Mouse (Mus musculus) MEL (cell line): ENCODE measurements around the gene Pla2g10. TPM values are rescaled to one million over a fixed set of nuclear protein-coding genes. Genes with fewer than 3 reads are reported as not detected.

Source experiments
- DNase-seq: peaks from one replicate; pipeline ENCODE4 v3.0.0; 2011; ENCODE audit warnings: low read depth, low spot score
- H3K27ac ChIP-seq: 2 replicates; pipeline ENCODE4 v1.5.1; 2012; ENCODE audit warnings: low read depth, mild to moderate bottlenecking, control low read depth, low read length, moderate library complexity; ENCODE audit not compliant: control insufficient read depth
- H3K27me3 ChIP-seq, 2 experiments: fragments of 150-350 bp in 1 of 2; sonication (generic) in 1 of 2; 2 replicates each; pipeline ENCODE4 v1.6.1; 2012; ENCODE audit warnings: low read length in 2 of 2, mild to moderate bottlenecking in 2 of 2, improper control_type of control experiment in 1 of 2, moderate library complexity in 1 of 2; ENCODE audit not compliant: insufficient read depth in 2 of 2, control insufficient read depth in 1 of 2
- H3K36me3 ChIP-seq, 2 experiments: 2 replicates each; pipeline ENCODE4 v1.6.1; 2012 to 2014; ENCODE audit warnings: low read length in 2 of 2, improper control_type of control experiment in 1 of 2, inconsistent platforms in 1 of 2, mild to moderate bottlenecking in 1 of 2; ENCODE audit not compliant: insufficient read depth in 2 of 2, control insufficient read depth in 1 of 2
- H3K4me1 ChIP-seq, 2 experiments: fragments of 150-350 bp in 1 of 2; sonication (generic) in 1 of 2; 2 replicates each; pipeline ENCODE4 v1.6.1; 2012; ENCODE audit warnings: low read length in 2 of 2, improper control_type of control experiment in 1 of 2, mild to moderate bottlenecking in 1 of 2; ENCODE audit not compliant: insufficient read depth in 2 of 2, control insufficient read depth in 1 of 2
- H3K4me3 ChIP-seq, 2 experiments: fragments of 150-350 bp in 1 of 2; sonication (generic) in 1 of 2; 2 replicates each; pipeline ENCODE4 v1.5.1; 2012; ENCODE audit warnings: low read depth in 2 of 2, low read length in 2 of 2, mild to moderate bottlenecking in 2 of 2, moderate library complexity in 2 of 2, control low read depth in 1 of 2, improper control_type of control experiment in 1 of 2; ENCODE audit not compliant: control insufficient read depth in 1 of 2, insufficient read depth in 1 of 2
- H3K79me2 ChIP-seq: 2 replicates; pipeline ENCODE4 v1.6.1; 2012; ENCODE audit warnings: mild to moderate bottlenecking, low read length, moderate library complexity; ENCODE audit not compliant: control insufficient read depth, poor library complexity, insufficient read depth
- H3K9ac ChIP-seq: 2 replicates; pipeline ENCODE4 v1.6.1; 2012; ENCODE audit warnings: low read depth, mild to moderate bottlenecking, control low read depth, low read length, moderate library complexity; ENCODE audit not compliant: control insufficient read depth, poor library complexity, severe bottlenecking
- H3K9me3 ChIP-seq: fragments of 150-350 bp; sonication (generic); replicated peaks from 2 replicates; pipeline ENCODE4 v1.6.1; 2012; ENCODE audit warnings: mild to moderate bottlenecking, low read length, improper control_type of control experiment, moderate library complexity; ENCODE audit not compliant: insufficient read depth
- BHLHE40 ChIP-seq: IDR thresholded peaks from 2 replicates; pipeline ENCODE4 v1.6.1; 2012; ENCODE audit warnings: low read depth, mild to moderate bottlenecking, inconsistent platforms, low read length, improper control_type of control experiment, borderline replicate concordance
- CHD1 ChIP-seq: IDR thresholded peaks from 2 replicates; pipeline ENCODE4 v1.6.1; 2012; ENCODE audit warnings: low read depth, mild to moderate bottlenecking, inconsistent platforms, low read length, improper control_type of control experiment
- E2F4 ChIP-seq: IDR thresholded peaks from 2 replicates; pipeline ENCODE4 v1.6.1; 2011; ENCODE audit warnings: low read depth, low read length, improper control_type of control experiment, borderline replicate concordance
- EP300 ChIP-seq, 2 experiments: IDR thresholded peaks; 2 replicates each; pipeline ENCODE4 v1.6.1; 2011; ENCODE audit warnings: improper control_type of control experiment in 2 of 2, low read length in 2 of 2, low read depth in 1 of 2, mild to moderate bottlenecking in 1 of 2
- MAX ChIP-seq: IDR thresholded peaks from 2 replicates; pipeline ENCODE4 v1.6.1; 2011; ENCODE audit warnings: low read length, improper control_type of control experiment
- MXI1 ChIP-seq: IDR thresholded peaks from 2 replicates; pipeline ENCODE4 v1.6.1; 2011; ENCODE audit warnings: mild to moderate bottlenecking, low read depth, low read length, improper control_type of control experiment
- POLR2A ChIP-seq, 2 experiments: IDR thresholded peaks; 2 replicates each; pipeline ENCODE4 v1.6.1; 2011 to 2012; ENCODE audit warnings: low read length in 2 of 2, mild to moderate bottlenecking in 2 of 2, control low read depth in 1 of 2, improper control_type of control experiment in 1 of 2, low read depth in 1 of 2, moderate library complexity in 1 of 2; ENCODE audit not compliant: control insufficient read depth in 1 of 2, insufficient read depth in 1 of 2, poor library complexity in 1 of 2
- POLR2AphosphoS5 ChIP-seq: IDR thresholded peaks from 2 replicates; pipeline ENCODE4 v1.6.1; 2012; ENCODE audit warnings: low read depth, borderline replicate concordance, mild to moderate bottlenecking, inconsistent platforms, low read length, moderate library complexity, mixed read lengths
- RCOR1 ChIP-seq: IDR thresholded peaks from 2 replicates; pipeline ENCODE4 v1.6.1; 2012; ENCODE audit warnings: low read depth, mild to moderate bottlenecking, inconsistent platforms, low read length, improper control_type of control experiment
- SIN3A ChIP-seq: IDR thresholded peaks from 2 replicates; pipeline ENCODE4 v1.6.1; 2012; ENCODE audit warnings: low read length, improper control_type of control experiment, inconsistent platforms
- TBP ChIP-seq: IDR thresholded peaks from 2 replicates; pipeline ENCODE4 v1.8.0; 2011; ENCODE audit warnings: low read depth, low read length, improper control_type of control experiment
- USF2 ChIP-seq, 2 experiments: IDR thresholded peaks; 2 replicates each; pipeline ENCODE4 v1.6.1; 2011 to 2012; ENCODE audit warnings: improper control_type of control experiment in 2 of 2, low read length in 2 of 2, borderline replicate concordance in 1 of 2, inconsistent platforms in 1 of 2, low read depth in 1 of 2, mild to moderate bottlenecking in 1 of 2; ENCODE audit not compliant: insufficient read depth in 1 of 2
- polyA plus RNA-seq, 2 experiments: library from polyadenylated mRNA; stranded (reverse) in 1 of 2; unstranded in 1 of 2; fragments of >175 nt in 1 of 2; fragments of >200 nt in 1 of 2; gene quantifications; 2 replicates each; pipeline versions ENCODE4 v1.2.1 to v1.2.4; 2012; ENCODE audit warnings: low replicate concordance in 2 of 2, low read depth in 1 of 2; ENCODE audit not compliant: insufficient read length in 2 of 2, insufficient read depth in 1 of 2, missing spikeins in 1 of 2
- total RNA-seq: library from RNA; depleted of rRNA; stranded (reverse); fragments of 300-350 nt; gene quantifications from 2 replicates; pipeline ENCODE4 v1.2.3, GENCODE M21; 2012

Pla2g10 gene
- total and polyA plus RNA-seq, 3 experiments = not detected

DNA sequence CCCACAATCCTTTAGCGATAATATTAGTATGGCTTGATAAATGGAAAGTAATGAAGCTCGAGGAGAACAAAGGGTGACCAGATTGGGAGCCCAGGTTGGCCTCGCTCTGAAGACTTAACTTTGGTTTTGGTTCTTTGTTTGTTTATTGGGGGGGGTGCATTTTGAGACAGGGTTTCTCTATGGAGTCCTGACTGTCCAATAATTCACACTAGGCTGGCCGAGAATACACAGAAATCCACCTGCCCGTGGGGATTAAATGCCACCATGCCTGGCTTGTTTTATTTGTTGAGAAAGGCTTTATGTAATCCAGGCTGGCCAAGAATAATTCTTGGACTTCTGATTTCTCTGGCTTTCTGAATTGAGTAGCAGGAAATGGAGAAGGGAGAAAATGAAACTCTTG, 57.7 kb downstream of the Pla2g10 start:
- Histone ChIP-seq H3K4me1 (peaks cover 3 to 17% of the 10 kb centered on the region in 2 experiments; a peak in 3 of 4 replicates), H3K79me2 (peaks cover 18% of the 10 kb centered on the region), H3K4me3 (peak overlapping the region; percentile 77 to 84; a peak in 2 of 4 replicates), H3K27me3 (no peaks in the 10 kb centered on the region), H3K9ac (no peak overlapping the region), H3K27ac (no peak overlapping the region), H3K36me3 (peaks cover 6 to 16% of the 10 kb centered on the region in 2 experiments), H3K9me3 (no peaks in the 10 kb centered on the region)
- no peak for DNase-seq
- TF ChIP-seq POLR2AphosphoS5 (no peak), MXI1 (no peak), EP300 (IDR thresholded peaks at IDR 0.05; ENCODE audit: low read depth in 1 of 2, low read length in 2 of 2) (no peak), RCOR1 (no peak), CHD1 (no peak), USF2 (IDR thresholded peaks at IDR 0.05; ENCODE audit: borderline replicate concordance in 1 of 2, insufficient read depth in 1 of 2, low read depth in 1 of 2, low read length in 2 of 2) (no peak), E2F4 (no peak)

DNA sequence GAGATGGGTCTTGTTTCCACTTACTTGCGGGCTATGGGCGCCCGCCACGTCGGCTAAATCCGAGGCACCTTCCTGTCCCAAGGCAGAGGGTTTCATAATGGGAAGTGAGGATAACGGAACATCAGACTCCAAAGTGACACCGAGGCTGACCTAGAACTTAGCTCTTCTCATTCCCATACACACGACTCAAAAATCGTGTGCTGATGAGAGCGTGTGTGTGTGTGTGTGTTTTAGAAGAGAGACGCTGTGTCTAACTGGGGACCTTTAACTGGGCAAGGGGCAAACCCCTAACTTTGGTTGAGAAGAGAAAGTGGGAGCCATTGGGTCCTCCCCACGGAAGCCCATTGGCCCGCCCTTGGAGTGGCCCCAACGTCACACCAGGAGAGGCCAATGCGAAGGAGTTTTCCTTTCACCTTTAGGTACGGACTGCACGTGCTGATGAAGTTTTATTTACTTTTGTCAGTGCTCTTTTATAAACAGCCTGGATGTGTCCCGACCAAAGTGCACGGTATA, 58.3 kb downstream of the Pla2g10 start:
- Histone ChIP-seq H3K4me1 (peaks cover 3 to 17% of the 10 kb centered on the region in 2 experiments; a peak in 3 of 4 replicates), H3K4me3 (peak overlapping the region; percentile 77 to 84), H3K36me3 (peaks cover 2 to 16% of the 10 kb centered on the region in 2 experiments; a peak in 3 of 4 replicates), H3K27me3 (no peaks in the 10 kb centered on the region), H3K9me3 (no peaks in the 10 kb centered on the region), H3K79me2 (peaks cover 22% of the 10 kb centered on the region), H3K9ac (peak overlapping the region; percentile 84), H3K27ac (peak overlapping the region; percentile 53)
- TF ChIP-seq MAX = peak; percentile 97
- no peak for TF ChIP-seq USF2 (IDR thresholded peaks at IDR 0.05; ENCODE audit: borderline replicate concordance in 1 of 2, insufficient read depth in 1 of 2, low read depth in 1 of 2, low read length in 2 of 2)
- TF ChIP-seq BHLHE40 = peak; percentile 91
- TF ChIP-seq SIN3A = peak; percentile 93
- TF ChIP-seq TBP = peak; percentile 57
- peak; percentile 96 for TF ChIP-seq MXI1
- TF ChIP-seq POLR2A (IDR thresholded peaks at IDR 0.05; ENCODE audit: control insufficient read depth in 1 of 2, insufficient read depth in 1 of 2, low read depth in 1 of 2, low read length in 2 of 2, poor library complexity in 1 of 2) = no peak; a peak in 1 of 4 replicates
- peak; percentile 89 for DNase-seq
